Mouse (Mus musculus) liver, postnatal 0 days (tissue): ENCODE results near the gene Gm17324.

Experiments used
- CTCF ChIP-seq: sonication (generic); IDR thresholded peaks from 2 replicates; pipeline ENCODE4 v1.5.1; 2016; ENCODE audit warnings: antibody characterized with exemption, low read depth
- EP300 ChIP-seq: IDR thresholded peaks from 2 replicates; pipeline ENCODE4 v1.6.1; 2016; ENCODE audit warnings: antibody characterized with exemption, low read depth, mild to moderate bottlenecking

DNA sequence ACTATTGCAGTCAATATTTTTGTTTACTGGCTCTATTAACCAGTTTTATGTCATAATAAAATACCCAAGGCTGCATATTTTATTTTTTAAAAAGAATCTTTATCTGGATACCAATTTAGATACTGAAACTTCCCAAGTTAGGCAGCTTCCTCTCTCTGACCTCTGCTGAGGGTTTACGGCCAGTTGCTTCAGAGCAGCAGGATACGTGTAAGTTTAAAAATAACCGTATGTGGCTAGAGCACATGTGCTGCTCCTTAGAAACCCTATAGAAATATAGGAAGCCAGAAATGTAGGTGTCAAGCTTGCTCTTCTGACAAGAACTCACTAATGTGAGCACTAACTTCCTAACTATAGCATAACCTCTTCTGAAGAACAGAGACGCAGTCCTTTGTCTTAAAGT, 14.8 kb upstream of the Gm17324 start:
- TF ChIP-seq CTCF (no peak), EP300 (no peak)
